Mouse (Mus musculus): ENCODE measurements around the gene Flot1.

Flot1 gene

GRCm38 (mm10) chr17:35822964-35823937 is at the start of gene Flot1:
TSS of gene Flot1 (plus strand) at chr17:35823230.
- DNase-seq (ENCODE audit: low read depth, low spot score): peak; percentile 83

GRCm38 (mm10) chr17:35776811-35777609 is 46.0 kb upstream of the Flot1 start:
- DNase-seq (ENCODE audit: low read depth, low spot score): no peak

GRCm38 (mm10) chr17:35778965-35779364 is 44.1 kb upstream of the Flot1 start:
- no peak for DNase-seq (ENCODE audit: low read depth, low spot score)

GRCm38 (mm10) chr17:35779466-35780205 is 43.4 kb upstream of the Flot1 start:
- no peak for DNase-seq (ENCODE audit: low read depth, low spot score)

- no peak for DNase-seq (ENCODE audit: low read depth, low spot score)
These were observed 42.7 kb upstream of the Flot1 start for GRCm38 (mm10) chr17:35780362-35780761.

- peak; percentile 35 for DNase-seq (ENCODE audit: low read depth, low spot score)
These were observed 40.6 kb upstream of the Flot1 start for GRCm38 (mm10) chr17:35782398-35782797.

GRCm38 (mm10) chr17:35782924-35783323 is 40.1 kb upstream of the Flot1 start:
- DNase-seq (ENCODE audit: low read depth, low spot score): no peak

GRCm38 (mm10) chr17:35783944-35784343 is 39.1 kb upstream of the Flot1 start:
- no peak for DNase-seq (ENCODE audit: low read depth, low spot score)

GRCm38 (mm10) chr17:35785140-35785539 is 37.9 kb upstream of the Flot1 start:
- DNase-seq (ENCODE audit: low read depth, low spot score): no peak

GRCm38 (mm10) chr17:35787493-35787892 is 35.5 kb upstream of the Flot1 start:
- no peak for DNase-seq (ENCODE audit: low read depth, low spot score)

- no peak for DNase-seq (ENCODE audit: low read depth, low spot score)
These were observed 35.0 kb upstream of the Flot1 start for GRCm38 (mm10) chr17:35788025-35788424.

GRCm38 (mm10) chr17:35790933-35791332 is 32.1 kb upstream of the Flot1 start:
- DNase-seq (ENCODE audit: low read depth, low spot score): no peak

- DNase-seq (ENCODE audit: low read depth, low spot score): no peak
These were observed 30.2 kb upstream of the Flot1 start for GRCm38 (mm10) chr17:35792837-35793236.

- DNase-seq (ENCODE audit: low read depth, low spot score): no peak
These were observed 27.9 kb upstream of the Flot1 start for GRCm38 (mm10) chr17:35795099-35795498.

GRCm38 (mm10) chr17:35795656-35796055 is 27.4 kb upstream of the Flot1 start:
- DNase-seq (ENCODE audit: low read depth, low spot score): no peak

- DNase-seq (ENCODE audit: low read depth, low spot score): no peak
These were observed 26.2 kb upstream of the Flot1 start for GRCm38 (mm10) chr17:35796835-35797234.

- DNase-seq (ENCODE audit: low read depth, low spot score): no peak
These were observed 22.1 kb upstream of the Flot1 start for GRCm38 (mm10) chr17:35800905-35801304.

GRCm38 (mm10) chr17:35803020-35803419 is 20.0 kb upstream of the Flot1 start:
- DNase-seq (ENCODE audit: low read depth, low spot score): no peak

GRCm38 (mm10) chr17:35803858-35804399 is 19.1 kb upstream of the Flot1 start:
- DNase-seq (ENCODE audit: low read depth, low spot score): no peak

- DNase-seq (ENCODE audit: low read depth, low spot score): no peak
These were observed 15.0 kb upstream of the Flot1 start for GRCm38 (mm10) chr17:35808073-35808472.

- no peak for DNase-seq (ENCODE audit: low read depth, low spot score)
These were observed 13.6 kb upstream of the Flot1 start for GRCm38 (mm10) chr17:35809395-35809794.

All from c-Kit-negative CD71-positive TER-119-positive erythroid progenitor cells, embryonic 14.5 days (primary cell).